Mouse (Mus musculus) lung, postnatal 0 days (tissue): ENCODE data around the gene Tap1.

Source experiments
- CTCF ChIP-seq: IDR thresholded peaks from 2 replicates; pipeline ENCODE4 v1.5.1; 2016; ENCODE audit warnings: antibody characterized with exemption, mild to moderate bottlenecking
- EP300 ChIP-seq: IDR thresholded peaks from 2 replicates; pipeline ENCODE4 v1.6.1; 2016; ENCODE audit warnings: antibody characterized with exemption, mild to moderate bottlenecking, control low read depth

- TF ChIP-seq CTCF (peak; percentile 30; the same call in 1 of the 2 replicates), EP300 (no peak)
These were observed 14.8 kb upstream of the Tap1 start for GRCm38 (mm10) chr17:34172528-34172927.
